Mouse (Mus musculus): ENCODE measurements at regions not wholly inside any gene's neighbourhood (a gene's known extent, or its start where the extent isn't known, plus 50 kb on each side); places are given as distances from the start of the nearest gene placed in this dataset.

- TF ChIP-seq CTCF (IDR thresholded peaks at IDR 0.05; ENCODE audit: low read depth) (no peak), EP300 (optimal IDR thresholded peaks at IDR 0.05) (no peak)
These were observed 106.6 kb upstream of the Grm7 start for GRCm38 (mm10) chr6:110538731-110539191.

Measured in stomach, postnatal 0 days (tissue).